Mouse (Mus musculus) left cerebral cortex, postnatal 10 days (tissue): Measurements from ENCODE around the gene Rbm38. TPM values are rescaled to one million over a fixed set of nuclear protein-coding genes. Genes with fewer than 3 reads are reported as not detected.

ENCODE experiments used
- DNase-seq, 2 experiments: peaks; one replicate each; pipeline ENCODE4 v3.0.0; 2021 to 2022; ENCODE audit warnings: low spot score in 2 of 2, mixed read lengths in 1 of 2; ENCODE audit errors: extremely low spot score in 1 of 2
- intact Hi-C: fragments of 180-260 bp; cut with DNase I; formaldehyde crosslinking; loops from one replicate; pipeline ENCODE4 v1.15.1; 2025
- total RNA-seq, 2 experiments: library from RNA; stranded (reverse); gene quantifications; 2 replicates each; pipeline ENCODE4 v1.2.3; 2021

Gene Rbm38
- total RNA-seq, 2 experiments from 2014 or later = 2.7 to 2.8 TPM

- intact Hi-C loops = loop anchor here (10.0 kb wide), 1 partner anchor 629 kb away; the partner anchor contains the start of genes Aurka and Cstf1
- no peak for DNase-seq
These were observed 16.6 kb upstream of the Rbm38 start for GRCm38 (mm10) chr2:173003737-173004136.

DNA sequence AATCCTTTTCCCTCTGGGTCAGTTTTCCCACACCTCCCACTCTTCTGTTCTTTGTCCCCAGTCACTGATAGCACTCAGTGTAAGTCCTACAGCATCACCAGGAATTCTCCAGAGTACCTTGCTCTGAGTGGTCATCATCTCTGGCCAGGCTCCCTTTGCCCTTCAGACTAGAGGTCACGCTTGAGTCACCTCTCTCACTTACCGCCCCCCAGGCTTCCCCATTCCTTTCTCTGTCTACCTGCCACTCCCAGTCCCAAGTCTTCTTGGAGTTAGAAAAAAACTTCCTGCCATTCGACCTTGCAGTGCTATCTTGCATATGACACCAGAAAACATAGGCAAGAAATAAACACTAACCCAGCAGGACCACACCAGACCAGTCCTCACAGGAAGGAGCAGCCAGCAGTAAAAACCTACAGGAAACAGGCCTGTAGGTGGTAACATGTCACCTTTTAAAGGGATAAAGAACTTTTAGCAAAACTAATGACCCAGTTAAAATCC lies 10.0 kb upstream of the Rbm38 start:
- DNase-seq = no peak

GRCm38 (mm10) chr2:173011440-173011839 lies 8.9 kb upstream of the Rbm38 start:
- intact Hi-C loops = no loop called here
- DNase-seq = no peak

More for the DNA sequence above, 10.0 kb upstream of the Rbm38 start:
- intact Hi-C loops = no loop called here

DNA sequence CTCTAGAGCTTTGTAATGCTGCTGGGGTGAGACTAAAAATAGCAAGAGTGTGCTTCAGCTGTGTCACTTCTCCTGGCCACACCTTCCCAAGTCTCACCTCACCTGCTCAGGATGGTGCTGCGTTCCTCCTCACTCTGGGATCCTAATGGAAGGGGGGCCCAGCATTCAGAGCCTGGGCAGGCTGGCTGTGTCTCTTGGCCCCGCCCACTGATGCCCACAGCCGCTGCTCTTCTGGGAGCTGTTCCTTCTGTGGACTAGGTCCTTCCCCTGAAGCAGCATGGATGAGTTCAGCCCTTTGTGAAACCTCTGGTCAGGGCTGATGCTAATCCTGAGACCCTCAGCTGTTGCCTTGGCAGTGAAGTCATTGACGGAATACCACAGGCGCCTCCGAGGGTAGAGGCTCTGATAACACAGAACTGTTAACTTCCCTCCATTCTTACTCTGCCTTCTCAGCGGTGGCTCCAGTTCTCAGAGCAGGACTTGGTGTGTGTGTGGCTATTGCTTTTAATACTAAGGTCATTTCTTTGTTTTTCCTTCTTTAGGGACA lies 5.5 kb upstream of the Rbm38 start:
- intact Hi-C loops = no loop called here
- no peak for DNase-seq

DNA sequence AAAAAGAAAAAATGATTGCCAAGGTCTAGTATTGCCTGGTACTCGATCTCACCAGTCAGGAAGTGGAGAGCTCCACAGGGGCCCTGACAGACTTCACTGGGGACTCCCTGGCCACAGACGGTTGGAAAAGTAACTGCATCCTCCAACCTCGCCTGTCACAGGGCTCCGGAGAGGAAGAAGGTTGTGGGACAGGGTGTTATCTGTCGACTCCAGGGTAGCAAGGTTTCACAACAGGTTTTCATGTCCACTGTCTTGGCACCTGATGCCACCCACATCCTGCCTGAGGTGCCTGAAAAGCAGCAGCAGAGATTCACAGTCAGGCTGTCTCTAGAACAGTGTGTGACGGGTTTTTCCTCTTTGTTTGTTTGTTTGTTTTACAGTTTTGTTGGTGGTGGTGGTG lies 2.4 kb upstream of the Rbm38 start:
- intact Hi-C loops = no loop called here
- no peak for DNase-seq

DNA sequence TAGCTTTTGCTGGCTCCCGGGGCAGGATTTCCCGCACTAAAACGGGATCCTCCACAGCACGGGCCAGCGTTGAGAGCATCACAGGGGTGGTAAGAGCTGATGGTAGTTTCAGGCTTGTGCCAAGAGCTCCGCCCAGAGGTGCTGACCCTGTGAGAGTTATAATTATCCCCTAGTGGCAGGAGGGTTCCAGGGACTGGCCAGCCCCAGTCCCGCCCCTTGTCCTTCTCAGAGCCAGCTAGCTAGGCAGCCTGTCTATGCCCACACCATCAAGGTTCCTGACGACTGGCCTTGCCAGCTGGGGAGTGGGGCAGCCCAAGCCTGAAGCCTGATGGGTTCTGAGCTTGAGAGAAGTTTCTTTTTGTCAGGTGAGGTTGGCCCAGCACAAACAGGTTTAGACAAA lies 1.7 kb upstream of the Rbm38 start:
- DNase-seq = no peak
- intact Hi-C loops = no loop called here

DNA sequence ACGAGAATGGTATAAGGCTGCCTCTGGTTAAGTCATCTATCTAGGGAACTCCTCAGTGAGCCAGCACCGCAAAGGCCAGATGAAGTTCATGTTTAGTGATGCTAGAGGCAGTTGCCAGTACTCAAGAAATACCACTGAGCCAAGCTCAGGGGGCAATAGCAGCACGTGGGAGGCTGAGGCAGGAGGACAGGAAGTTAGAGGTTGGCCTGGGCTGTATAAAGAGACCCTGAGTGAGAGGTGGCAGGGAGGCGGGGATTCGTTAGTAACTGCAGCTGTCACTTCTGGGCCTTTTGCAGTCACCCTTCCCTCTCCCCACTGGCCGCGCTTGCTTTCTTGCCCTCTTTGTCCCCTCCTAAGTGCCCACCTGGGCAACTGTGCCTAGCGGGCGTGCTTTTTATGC lies 976 bp upstream of the Rbm38 start:
- intact Hi-C loops = no loop called here
- DNase-seq = no peak

DNA sequence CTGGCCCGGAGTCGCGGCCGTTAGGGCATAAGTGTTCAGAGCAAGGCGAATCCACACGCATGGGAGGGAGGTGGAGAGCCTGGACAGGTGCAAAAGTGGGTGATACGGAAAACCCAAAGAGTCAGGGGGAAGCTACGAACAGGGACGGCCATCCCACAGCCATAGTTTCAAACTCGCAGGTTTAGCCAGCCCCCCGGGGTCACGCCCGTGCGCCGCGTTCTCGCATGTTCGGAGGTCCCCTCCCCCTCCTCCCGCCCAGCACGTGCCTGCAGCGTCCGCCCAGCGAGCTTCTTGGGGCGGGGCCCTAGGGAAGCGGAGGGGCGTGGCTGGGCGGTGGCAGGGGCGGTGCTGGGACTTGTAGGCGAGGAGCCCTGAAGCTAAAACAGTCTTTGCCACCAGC lies 508 bp upstream of the Rbm38 start:
- DNase-seq = peak; percentile 58 to 92
- intact Hi-C loops = loop anchor here (10.0 kb wide), 1 partner anchor 65 kb away; no protein-coding TSS in a partner anchor

DNA sequence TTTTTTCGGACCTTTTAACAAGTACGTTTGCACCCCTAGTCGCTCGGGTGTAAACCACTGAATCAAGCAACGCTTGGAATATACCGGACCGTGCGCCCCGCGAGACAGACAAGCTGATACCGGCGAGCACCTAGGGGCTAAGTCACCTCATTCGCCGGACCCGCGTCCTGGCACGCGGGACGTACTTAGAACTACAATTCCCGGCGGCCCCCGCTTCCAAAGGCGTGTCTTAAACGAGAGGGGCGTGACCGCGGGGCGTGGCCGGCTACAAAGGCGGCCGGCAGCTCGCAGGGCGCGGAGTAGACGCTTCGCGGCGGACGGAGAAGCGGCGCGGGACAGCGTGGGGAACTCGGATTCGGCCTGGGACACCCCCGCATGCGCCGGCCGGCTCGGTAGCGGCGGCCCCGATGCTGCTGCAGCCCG lies 1.3 kb downstream of the Rbm38 start:
- intact Hi-C loops = loop anchor here (10.0 kb wide), 1 partner anchor 63 kb away; no protein-coding TSS in a partner anchor
- DNase-seq = peak; percentile 91 to 94

DNA sequence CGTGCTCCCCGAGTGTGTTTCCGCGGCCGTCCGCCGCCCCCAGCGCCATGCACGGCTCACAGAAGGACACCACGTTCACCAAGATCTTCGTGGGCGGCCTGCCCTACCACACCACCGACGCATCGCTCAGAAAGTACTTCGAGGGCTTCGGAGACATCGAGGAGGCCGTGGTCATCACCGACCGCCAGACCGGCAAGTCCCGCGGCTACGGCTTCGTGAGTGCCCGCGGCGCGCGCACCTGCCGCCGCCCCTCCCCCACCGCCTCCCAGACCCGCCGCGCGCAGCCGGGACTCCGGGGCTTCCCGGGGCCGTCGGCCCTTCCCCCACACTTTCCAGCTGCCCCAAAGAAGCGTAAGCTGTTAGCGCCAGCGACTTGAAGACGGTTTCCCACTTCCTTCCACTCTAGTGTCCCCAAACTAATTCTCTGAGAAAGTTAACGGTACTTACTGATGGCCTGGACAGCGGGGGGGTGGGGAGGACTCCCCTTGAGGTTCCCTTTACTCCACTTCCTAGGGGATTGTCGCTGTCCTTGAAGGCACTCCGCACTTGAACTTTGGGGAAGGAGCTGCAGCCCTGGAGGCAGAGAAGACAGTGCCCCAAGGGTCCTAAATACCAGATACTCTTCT lies 1.9 kb downstream of the Rbm38 start:
- DNase-seq = peak in 1 of 2 experiments; percentile 68
- intact Hi-C loops = loop anchor here (10.0 kb wide), 1 partner anchor 63 kb away; no protein-coding TSS in a partner anchor

- intact Hi-C loops = loop anchor here (10.0 kb wide), 1 partner anchor 62 kb away; no protein-coding TSS in a partner anchor
- DNase-seq = no peak
These were observed 2.5 kb downstream of the Rbm38 start for GRCm38 (mm10) chr2:173022813-173023212.

DNA sequence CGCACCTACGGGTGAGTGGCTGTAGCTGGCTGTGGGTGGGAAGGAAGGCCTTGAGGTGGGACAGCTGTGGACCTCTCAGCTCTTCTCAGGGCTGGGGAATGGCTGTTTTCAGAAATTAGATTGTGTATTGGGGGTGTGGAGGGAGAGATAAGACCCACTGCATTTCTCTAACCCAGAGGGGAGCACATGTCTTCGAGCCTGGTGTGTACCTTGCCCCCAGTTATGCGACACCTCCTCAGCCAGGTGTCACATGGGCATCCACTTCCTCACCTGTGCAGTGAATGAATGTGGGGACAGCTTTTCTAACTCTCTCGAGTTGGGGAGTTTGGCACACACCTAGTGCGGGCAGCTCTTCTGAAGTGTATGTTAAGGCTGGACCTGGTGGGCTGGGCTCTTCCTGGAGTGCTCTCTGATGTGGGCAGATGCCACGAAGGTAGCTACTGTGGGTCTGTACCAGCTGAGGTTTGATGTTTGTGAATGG lies 3.1 kb downstream of the Rbm38 start:
- intact Hi-C loops = loop anchor here (10.0 kb wide), 1 partner anchor 61 kb away; no protein-coding TSS in a partner anchor
- DNase-seq = no peak

- no peak for DNase-seq
- intact Hi-C loops = loop anchor here (10.0 kb wide), 1 partner anchor 61 kb away; no protein-coding TSS in a partner anchor
These were observed 3.7 kb downstream of the Rbm38 start for GRCm38 (mm10) chr2:173023966-173024365.

GRCm38 (mm10) chr2:173024392-173024791 lies 4.1 kb downstream of the Rbm38 start:
- intact Hi-C loops = loop anchor here (10.0 kb wide), 1 partner anchor 60 kb away; no protein-coding TSS in a partner anchor
- no peak for DNase-seq

DNA sequence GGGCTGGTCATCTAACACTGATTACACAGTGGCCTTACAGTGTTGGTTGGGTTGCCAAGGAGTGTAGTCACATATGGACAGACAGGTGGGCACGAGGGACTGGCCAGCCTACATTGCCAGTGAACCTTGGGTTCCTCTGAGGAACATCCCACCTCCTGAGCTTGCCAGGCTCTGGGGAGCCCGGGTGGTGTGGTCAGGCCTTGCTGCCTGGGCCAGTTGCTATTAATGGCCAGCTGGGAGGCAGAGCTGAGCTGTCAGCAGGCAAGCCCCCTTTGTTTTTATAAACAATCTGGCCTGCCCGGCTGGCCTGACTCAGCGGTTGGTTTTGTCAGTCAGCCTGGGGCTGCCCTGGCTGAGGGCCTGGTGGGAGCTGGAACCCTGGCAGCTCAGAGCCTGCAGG lies 4.6 kb downstream of the Rbm38 start:
- intact Hi-C loops = loop anchor here (10.0 kb wide), 1 partner anchor 60 kb away; no protein-coding TSS in a partner anchor
- no peak for DNase-seq

GRCm38 (mm10) chr2:173026286-173026685 lies 6.0 kb downstream of the Rbm38 start:
- intact Hi-C loops = loop anchor here (10.0 kb wide), 1 partner anchor 59 kb away; no protein-coding TSS in a partner anchor
- DNase-seq = no peak

DNA sequence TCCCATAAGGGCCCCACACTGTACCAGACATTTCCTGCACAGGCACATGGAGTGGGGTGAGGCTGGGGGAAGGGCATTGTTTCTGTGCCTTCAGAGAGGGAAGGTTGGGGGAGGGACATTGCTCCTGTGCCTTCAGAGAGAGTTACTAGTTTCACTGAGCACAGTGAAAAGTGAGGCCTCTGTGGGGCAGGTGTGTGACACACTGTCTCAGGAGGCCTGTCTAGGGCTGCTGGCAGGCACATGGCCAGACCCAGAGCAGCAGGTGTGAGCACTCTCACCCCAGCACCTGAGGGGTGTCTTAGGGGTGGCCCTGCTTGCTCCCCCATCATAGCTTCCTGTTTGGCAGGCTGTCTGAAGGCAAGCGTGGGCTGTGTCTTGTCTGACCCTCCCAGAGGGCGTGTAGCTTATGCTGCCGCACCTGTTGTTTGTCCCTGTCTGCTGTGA lies 6.4 kb downstream of the Rbm38 start:
- intact Hi-C loops = loop anchor here (10.0 kb wide), 1 partner anchor 58 kb away; no protein-coding TSS in a partner anchor
- DNase-seq = no peak

DNA sequence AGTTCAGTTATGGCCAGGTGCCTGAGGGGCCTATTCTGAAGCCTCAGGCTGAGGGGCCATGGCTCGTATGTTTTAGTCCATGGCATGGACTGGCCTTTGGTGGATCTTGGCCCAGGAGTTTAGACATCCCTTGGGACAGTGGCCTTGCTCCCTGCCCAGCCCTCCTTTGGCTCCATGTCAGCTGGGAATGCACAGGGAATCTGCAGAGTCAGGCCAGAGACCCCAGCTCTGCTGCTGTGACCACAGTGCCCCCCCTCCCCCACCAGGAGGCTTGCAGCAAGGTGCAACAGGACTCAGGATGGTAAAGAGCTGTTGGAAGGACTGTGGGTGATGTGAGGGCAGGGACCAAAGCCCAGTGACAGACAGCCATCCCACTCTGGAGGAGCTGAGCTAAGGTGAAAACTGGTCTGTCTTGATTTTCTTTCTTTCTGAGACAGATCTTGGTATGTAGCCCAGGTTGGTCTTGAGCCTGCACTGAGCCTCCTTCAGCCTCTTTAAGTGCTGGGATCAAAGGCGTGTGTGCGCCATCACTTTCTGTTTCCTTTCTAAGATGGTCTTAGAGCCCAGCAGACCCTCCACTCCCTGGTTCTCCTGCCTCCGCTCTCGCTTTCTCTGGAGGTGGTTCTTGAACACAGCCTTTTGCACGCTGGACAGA lies 7.0 kb downstream of the Rbm38 start:
- DNase-seq = no peak
- intact Hi-C loops = loop anchor here (10.0 kb wide), 1 partner anchor 58 kb away; no protein-coding TSS in a partner anchor
